Mouse (Mus musculus) limb, embryonic 10.5 days (tissue): ENCODE data around the gene Pik3cb. TPM values are rescaled to one million over a fixed set of nuclear protein-coding genes. Genes with fewer than 3 reads are reported as not detected.

ENCODE experiments used
- DNase-seq: peaks from one replicate; pipeline ENCODE4 v3.0.0-alpha.2; 2017; ENCODE audit warnings: low spot score
- H3K27ac ChIP-seq: fragments of 300-500 bp; sonication (generic); 2 replicates; pipeline ENCODE4 v1.5.1; 2016; ENCODE audit warnings: mild to moderate bottlenecking
- H3K27me3 ChIP-seq: fragments of 300-500 bp; sonication (generic); 2 replicates; pipeline ENCODE4 v1.6.1; 2016; ENCODE audit warnings: low read depth, mild to moderate bottlenecking; ENCODE audit not compliant: poor library complexity, severe bottlenecking
- H3K36me3 ChIP-seq: fragments of 300-500 bp; sonication (generic); 2 replicates; pipeline ENCODE4 v1.6.1; 2016; ENCODE audit warnings: mild to moderate bottlenecking, moderate library complexity
- H3K4me1 ChIP-seq: fragments of 300-500 bp; sonication (generic); 2 replicates; pipeline ENCODE4 v1.6.1; 2016
- H3K4me3 ChIP-seq: fragments of 300-500 bp; sonication (generic); 2 replicates; pipeline ENCODE4 v1.5.1; 2016; ENCODE audit warnings: mild to moderate bottlenecking, moderate library complexity
- H3K9me3 ChIP-seq: fragments of 300-500 bp; sonication (generic); replicated peaks from 2 replicates; pipeline ENCODE4 v1.6.1; 2016; ENCODE audit warnings: mild to moderate bottlenecking
- WGBS: fragments of 180-500 bp; shearing (Covaris S2); methylation state at CpG from one replicate; pipeline ENCODE4 v1.1.7; 2016; 5-methylcytosine and 5-hydroxymethylcytosine counted together
- polyA plus RNA-seq: library from polyadenylated mRNA; unstranded; fragments of >200 nt; fragmentation: Nextera tagmentation; extraction: Ambion mirVana; gene quantifications from 2 replicates; pipeline ENCODE4 v1.2.1, GENCODE M21; 2016

Pik3cb gene
- polyA plus RNA-seq, 1 experiment from 2014 or later: 1.1 TPM

- DNase-seq: no peak
- H3K27ac ChIP-seq: no peak overlapping the region
- H3K36me3 ChIP-seq: no peaks in the 10 kb centered on the region
- H3K9me3 ChIP-seq: no peaks in the 10 kb centered on the region
- H3K27me3 ChIP-seq: no peaks in the 10 kb centered on the region
- H3K4me3 ChIP-seq: no peak overlapping the region
- 0 out of 2 replicates have a peak, but pooled peaks cover 3% of the 10 kb centered on the region for H3K4me1 ChIP-seq
- 53% methylated on average over 11 of the region's 11 CpGs for WGBS
Observed at GRCm38 (mm10) chr9:99098482-99099129, 41.8 kb downstream of the Pik3cb start.

- H3K4me3 ChIP-seq: no peak overlapping the region
- H3K4me1 ChIP-seq: 0 out of 2 replicates have a peak, but pooled peaks cover 3% of the 10 kb centered on the region
- DNase-seq: no peak
- WGBS: 58% methylated on average over 1 of the region's 1 CpGs
- no peaks in the 10 kb centered on the region for H3K9me3 ChIP-seq
- H3K36me3 ChIP-seq: no peaks in the 10 kb centered on the region
- H3K27me3 ChIP-seq: no peaks in the 10 kb centered on the region
- no peak overlapping the region for H3K27ac ChIP-seq
Observed at GRCm38 (mm10) chr9:99097668-99098067, 42.8 kb downstream of the Pik3cb start.

GRCm38 (mm10) chr9:99095192-99095591 is 45.2 kb downstream of the Pik3cb start:
- no peaks in the 10 kb centered on the region for H3K9me3 ChIP-seq
- no peak overlapping the region for H3K4me3 ChIP-seq
- no peak overlapping the region for H3K27ac ChIP-seq
- 94% methylated on average over 7 of the region's 7 CpGs for WGBS
- H3K36me3 ChIP-seq: no peaks in the 10 kb centered on the region
- 0 out of 2 replicates have a peak, but pooled peaks cover 3% of the 10 kb centered on the region for H3K4me1 ChIP-seq
- H3K27me3 ChIP-seq: no peaks in the 10 kb centered on the region
- DNase-seq: no peak

GRCm38 (mm10) chr9:99090546-99090945 is 49.9 kb downstream of the Pik3cb start:
- no peaks in the 10 kb centered on the region for H3K4me1 ChIP-seq
- no peaks in the 10 kb centered on the region for H3K27me3 ChIP-seq
- no peaks in the 10 kb centered on the region for H3K9me3 ChIP-seq
- no peak overlapping the region for H3K27ac ChIP-seq
- 92% methylated on average over 4 of the region's 4 CpGs for WGBS
- no peak for DNase-seq
- H3K36me3 ChIP-seq: no peaks in the 10 kb centered on the region
- no peak overlapping the region for H3K4me3 ChIP-seq

GRCm38 (mm10) chr9:99089904-99090303 is 50.5 kb downstream of the Pik3cb start:
- no peak for DNase-seq
- Histone ChIP-seq H3K4me1 (no peaks in the 10 kb centered on the region), H3K4me3 (no peak overlapping the region), H3K36me3 (no peaks in the 10 kb centered on the region), H3K9me3 (no peaks in the 10 kb centered on the region), H3K27me3 (no peaks in the 10 kb centered on the region), H3K27ac (no peak overlapping the region)
- 93% methylated on average over 4 of the region's 4 CpGs for WGBS

- no peak overlapping the region for H3K27ac ChIP-seq
- DNase-seq: no peak
- 94% methylated on average over 5 of the region's 5 CpGs for WGBS
- H3K4me1 ChIP-seq: no peaks in the 10 kb centered on the region
- no peaks in the 10 kb centered on the region for H3K36me3 ChIP-seq
- H3K27me3 ChIP-seq: no peaks in the 10 kb centered on the region
- no peak overlapping the region for H3K4me3 ChIP-seq
- no peaks in the 10 kb centered on the region for H3K9me3 ChIP-seq
Observed at GRCm38 (mm10) chr9:99081718-99082117, 58.7 kb downstream of the Pik3cb start.

- Histone ChIP-seq H3K4me3 (no peak overlapping the region), H3K36me3 (no peaks in the 10 kb centered on the region), H3K9me3 (no peaks in the 10 kb centered on the region), H3K27ac (no peak overlapping the region), H3K27me3 (no peaks in the 10 kb centered on the region), H3K4me1 (no peaks in the 10 kb centered on the region)
- 83% methylated on average over 3 of the region's 3 CpGs for WGBS
- DNase-seq: no peak
Observed at GRCm38 (mm10) chr9:99081308-99081707, 59.1 kb downstream of the Pik3cb start.

- DNase-seq: no peak
- WGBS: 99% methylated on average over 2 of the region's 2 CpGs
Observed at GRCm38 (mm10) chr9:99080657-99081056, 59.8 kb downstream of the Pik3cb start.

GRCm38 (mm10) chr9:99074462-99074861 is 66.0 kb downstream of the Pik3cb start:
- H3K4me1 ChIP-seq: no peaks in the 10 kb centered on the region; the same call in 1 of the 2 replicates
- no peak for DNase-seq

More at GRCm38 (mm10) chr9:99080657-99081056, 59.8 kb downstream of the Pik3cb start:
- Histone ChIP-seq H3K4me3 (no peak overlapping the region), H3K27me3 (no peaks in the 10 kb centered on the region), H3K9me3 (no peaks in the 10 kb centered on the region), H3K36me3 (no peaks in the 10 kb centered on the region), H3K27ac (no peak overlapping the region), H3K4me1 (no peaks in the 10 kb centered on the region)

GRCm38 (mm10) chr9:99072538-99072937 is 67.9 kb downstream of the Pik3cb start:
- no peak for DNase-seq
- H3K27me3 ChIP-seq: no peaks in the 10 kb centered on the region
- H3K36me3 ChIP-seq: no peaks in the 10 kb centered on the region
- no peaks in the 10 kb centered on the region for H3K9me3 ChIP-seq
- no peak overlapping the region for H3K4me3 ChIP-seq
- H3K27ac ChIP-seq: no peak overlapping the region
- H3K4me1 ChIP-seq: no peaks in the 10 kb centered on the region; the same call in 1 of the 2 replicates
- WGBS: 60% methylated on average over 4 of the region's 4 CpGs

More at GRCm38 (mm10) chr9:99074462-99074861, 66.0 kb downstream of the Pik3cb start:
- WGBS: 85% methylated on average over 2 of the region's 2 CpGs
- H3K4me3 ChIP-seq: no peak overlapping the region
- no peak overlapping the region for H3K27ac ChIP-seq
- H3K27me3 ChIP-seq: no peaks in the 10 kb centered on the region
- H3K36me3 ChIP-seq: no peaks in the 10 kb centered on the region
- no peaks in the 10 kb centered on the region for H3K9me3 ChIP-seq

- 92% methylated on average over 5 of the region's 5 CpGs for WGBS
Observed at GRCm38 (mm10) chr9:99065311-99065710, 75.1 kb downstream of the Pik3cb start.

GRCm38 (mm10) chr9:99064216-99064615 is 76.2 kb downstream of the Pik3cb start:
- no peak for DNase-seq
- no peaks in the 10 kb centered on the region for H3K9me3 ChIP-seq
- no peak overlapping the region for H3K27ac ChIP-seq
- H3K4me3 ChIP-seq: no peak overlapping the region
- no peaks in the 10 kb centered on the region for H3K27me3 ChIP-seq
- no peaks in the 10 kb centered on the region for H3K4me1 ChIP-seq
- no peaks in the 10 kb centered on the region for H3K36me3 ChIP-seq
- 68% methylated on average over 2 of the region's 2 CpGs for WGBS

More at GRCm38 (mm10) chr9:99065311-99065710, 75.1 kb downstream of the Pik3cb start:
- no peaks in the 10 kb centered on the region for H3K4me1 ChIP-seq
- H3K27me3 ChIP-seq: no peaks in the 10 kb centered on the region
- H3K36me3 ChIP-seq: no peaks in the 10 kb centered on the region
- no peaks in the 10 kb centered on the region for H3K9me3 ChIP-seq
- H3K27ac ChIP-seq: no peak overlapping the region
- DNase-seq: no peak
- no peak overlapping the region for H3K4me3 ChIP-seq

GRCm38 (mm10) chr9:99062544-99062943 is 77.9 kb downstream of the Pik3cb start:
- Histone ChIP-seq H3K27me3 (no peaks in the 10 kb centered on the region), H3K4me1 (no peaks in the 10 kb centered on the region), H3K36me3 (no peaks in the 10 kb centered on the region), H3K9me3 (no peaks in the 10 kb centered on the region), H3K27ac (no peak overlapping the region), H3K4me3 (no peak overlapping the region)
- 42% methylated on average over 7 of the region's 7 CpGs for WGBS
- peak; percentile 87 for DNase-seq

- H3K9me3 ChIP-seq: no peaks in the 10 kb centered on the region
- H3K4me3 ChIP-seq: no peak overlapping the region
- 91% methylated on average over 3 of the region's 3 CpGs for WGBS
- H3K27me3 ChIP-seq: no peaks in the 10 kb centered on the region
- no peak for DNase-seq
- H3K36me3 ChIP-seq: no peaks in the 10 kb centered on the region
- H3K4me1 ChIP-seq: no peaks in the 10 kb centered on the region
- no peak overlapping the region for H3K27ac ChIP-seq
Observed at GRCm38 (mm10) chr9:99057751-99058150, 82.7 kb downstream of the Pik3cb start.
